Mouse (Mus musculus) thymus, adult 2 months (tissue): ENCODE results near the gene Ppp1r1b.

Experiments used
- CTCF ChIP-seq: fragments of 200-500 bp; IDR thresholded peaks from 2 replicates; pipeline ENCODE4 v1.5.1; 2012; ENCODE audit warnings: mild to moderate bottlenecking, control low read depth, low read length, moderate library complexity, borderline replicate concordance; ENCODE audit not compliant: control insufficient read depth, poor library complexity, insufficient read depth; ENCODE audit errors: extremely low read depth
- POLR2A ChIP-seq: fragments of 200-500 bp; IDR thresholded peaks from 2 replicates; pipeline ENCODE4 v1.6.1; 2012; ENCODE audit warnings: mild to moderate bottlenecking, low read length, control low read depth, moderate library complexity; ENCODE audit not compliant: control insufficient read depth, poor library complexity, insufficient read depth; ENCODE audit errors: extremely low read depth

GRCm38 (mm10) chr11:98394301-98394700 lies 46.1 kb downstream of the Ppp1r1b start:
- TF ChIP-seq CTCF (no peak), POLR2A (no peak)
